Mouse (Mus musculus): ENCODE data around the gene Fam222b. TPM values are rescaled to one million over a fixed set of nuclear protein-coding genes. Genes with fewer than 3 reads are reported as not detected.
A peak's percentile ranks its signal among the peaks of the same experiment; 100 is the strongest.

Fam222b gene
- polyA plus RNA-seq, 1 experiment from 2014 or later, result 28.7 TPM

GRCm38 (mm10) chr11:78104501-78104900 lies 10.0 kb downstream of the Fam222b start:
- Histone ChIP-seq H3K36me3 (replicated peaks; ENCODE audit: control insufficient read depth, insufficient read depth) (peaks cover 4% of the 10 kb centered on the region; the same call in 1 of the 2 replicates), H3K9me3 (ENCODE audit: control insufficient read depth, low read length) (no peaks in the 10 kb centered on the region), H3K4me3 (replicated peaks; ENCODE audit: low read length) (no peak overlapping the region), H3K9ac (no peak overlapping the region), H3K27me3 (ENCODE audit: control insufficient read depth, insufficient read depth, low read length) (no peaks in the 10 kb centered on the region), H3K4me2 (replicated peaks) (no peak overlapping the region), H3K27ac (no peak overlapping the region), H3K4me1 (replicated peaks; ENCODE audit: control insufficient read depth, insufficient read depth, low read length) (no peaks in the 10 kb centered on the region)
- ATAC-seq (ENCODE audit: low FRiP score), result no peak
- no peak for DNase-seq (ENCODE audit: low spot score)
- 98% methylated on average over 5 of the region's 5 CpGs for WGBS

DNA sequence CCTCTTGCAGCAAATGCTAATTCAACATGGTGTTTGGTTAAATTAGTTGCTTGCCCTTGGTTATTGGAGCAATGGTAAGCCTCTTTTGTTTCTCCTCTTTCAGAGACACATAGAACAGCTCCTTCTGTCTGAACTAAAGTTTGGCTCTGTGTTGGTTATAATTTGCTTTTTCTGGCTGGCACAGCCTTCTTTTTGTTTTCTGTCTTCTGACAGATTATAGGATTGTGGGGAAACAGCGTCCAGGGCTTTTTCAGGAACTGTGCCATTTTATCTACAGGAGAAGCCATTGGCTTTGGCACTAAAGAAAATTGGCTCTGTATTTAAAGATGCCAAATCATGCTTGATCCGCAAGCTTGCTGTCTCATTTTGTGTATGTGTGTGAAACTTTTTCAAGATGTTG lies 19.2 kb downstream of the Fam222b start:
- Histone ChIP-seq H3K9me3 (ENCODE audit: control insufficient read depth, low read length) (no peaks in the 10 kb centered on the region), H3K4me2 (replicated peaks) (peak overlapping the region; percentile 72; the same call in 1 of the 2 replicates), H3K27me3 (ENCODE audit: control insufficient read depth, insufficient read depth, low read length) (no peaks in the 10 kb centered on the region), H3K36me3 (replicated peaks; ENCODE audit: control insufficient read depth, insufficient read depth) (no peaks in the 10 kb centered on the region), H3K4me3 (replicated peaks; ENCODE audit: low read length) (no peak overlapping the region), H3K27ac (peak overlapping the region; percentile 91; the same call in 1 of the 2 replicates), H3K4me1 (replicated peaks; ENCODE audit: control insufficient read depth, insufficient read depth, low read length) (peaks cover 38% of the 10 kb centered on the region), H3K9ac (0 out of 2 replicates have a peak overlapping the region, but pooled peaks have one; percentile 85)
- no peak for DNase-seq (ENCODE audit: low spot score)
- ATAC-seq (ENCODE audit: low FRiP score), result no peak
- 60% methylated on average over 2 of the region's 2 CpGs for WGBS

DNA sequence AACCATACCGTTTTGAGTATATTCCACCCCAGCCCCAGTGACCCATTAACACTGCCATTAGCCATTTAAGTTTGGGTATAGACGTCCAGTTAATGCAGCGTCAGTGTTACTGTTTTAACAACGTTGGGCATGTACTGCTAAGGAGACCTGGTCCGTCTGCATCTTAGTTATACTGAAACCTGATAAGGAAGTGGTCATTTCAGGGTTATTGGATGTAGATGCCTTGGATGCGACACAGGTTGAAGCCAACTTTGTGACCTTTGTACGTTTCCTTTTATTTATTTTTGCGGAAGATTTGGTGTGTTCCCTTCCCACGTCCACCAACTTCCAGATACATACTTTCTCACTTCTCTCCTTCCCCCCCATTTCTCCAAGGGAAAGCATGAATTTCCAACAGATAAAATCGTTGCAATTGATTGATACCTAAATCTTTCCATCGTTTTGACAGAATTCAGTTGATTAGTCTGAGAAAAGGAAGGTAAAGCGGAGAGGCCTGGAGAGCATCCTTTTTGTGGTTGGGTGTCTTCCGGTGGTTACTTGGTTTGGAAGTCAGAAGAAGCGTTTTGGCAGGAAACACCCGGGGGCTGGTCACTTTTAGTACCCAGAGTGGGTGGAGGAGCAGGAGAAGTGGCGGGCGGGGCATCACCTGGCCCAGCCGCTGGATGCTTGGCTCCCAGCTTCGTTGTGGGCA lies 20.4 kb downstream of the Fam222b start:
- ATAC-seq (ENCODE audit: low FRiP score) (no peak), DNase-seq (ENCODE audit: low spot score) (no peak)
- 9% methylated on average over 19 of the region's 19 CpGs for WGBS
- Histone ChIP-seq H3K9ac (peak overlapping the region; percentile 85), H3K27ac (peak overlapping the region; percentile 91), H3K4me2 (replicated peaks) (peak overlapping the region; percentile 72), H3K4me1 (replicated peaks; ENCODE audit: control insufficient read depth, insufficient read depth, low read length) (peaks cover 45% of the 10 kb centered on the region), H3K4me3 (replicated peaks; ENCODE audit: low read length) (peak overlapping the region; percentile 82), H3K27me3 (ENCODE audit: control insufficient read depth, insufficient read depth, low read length) (no peaks in the 10 kb centered on the region), H3K9me3 (ENCODE audit: control insufficient read depth, low read length) (no peaks in the 10 kb centered on the region), H3K36me3 (replicated peaks; ENCODE audit: control insufficient read depth, insufficient read depth) (no peaks in the 10 kb centered on the region)

GRCm38 (mm10) chr11:78115367-78116145 lies 21.1 kb downstream of the Fam222b start:
- WGBS, result under 1% methylated on average over 33 of the region's 37 CpGs
- ATAC-seq (ENCODE audit: low FRiP score), result peak; percentile 99

DNA sequence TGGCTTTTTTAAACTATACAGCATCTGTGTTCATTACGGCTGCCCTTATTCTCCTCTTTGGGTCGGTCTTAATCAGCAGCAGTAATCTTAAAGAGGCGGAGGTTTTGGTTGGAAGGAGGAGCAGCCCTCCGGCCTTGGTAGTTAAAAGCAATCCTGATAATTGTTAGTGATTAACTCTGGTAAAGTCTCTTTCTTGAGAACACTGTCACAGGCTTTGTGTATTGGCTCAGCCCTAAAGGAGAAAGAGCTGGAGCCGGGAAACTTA lies 21.6 kb downstream of the Fam222b start:
- 7% methylated on average over 5 of the region's 5 CpGs for WGBS
- Histone ChIP-seq H3K4me1 (replicated peaks; ENCODE audit: control insufficient read depth, insufficient read depth, low read length) (peaks cover 55% of the 10 kb centered on the region), H3K27me3 (ENCODE audit: control insufficient read depth, insufficient read depth, low read length) (no peaks in the 10 kb centered on the region), H3K36me3 (replicated peaks; ENCODE audit: control insufficient read depth, insufficient read depth) (no peaks in the 10 kb centered on the region), H3K4me3 (replicated peaks; ENCODE audit: low read length) (peak overlapping the region; percentile 82), H3K9ac (peak overlapping the region; percentile 85), H3K27ac (peak overlapping the region; percentile 91), H3K9me3 (ENCODE audit: control insufficient read depth, low read length) (no peaks in the 10 kb centered on the region), H3K4me2 (replicated peaks) (peak overlapping the region; percentile 72)
- ATAC-seq (ENCODE audit: low FRiP score) (no peak), DNase-seq (ENCODE audit: low spot score) (no peak)

More at GRCm38 (mm10) chr11:78115367-78116145, 21.1 kb downstream of the Fam222b start:
- Histone ChIP-seq H3K4me2 (replicated peaks) (peak overlapping the region; percentile 72), H3K36me3 (replicated peaks; ENCODE audit: control insufficient read depth, insufficient read depth) (no peaks in the 10 kb centered on the region), H3K27ac (peak overlapping the region; percentile 91), H3K4me1 (replicated peaks; ENCODE audit: control insufficient read depth, insufficient read depth, low read length) (peaks cover 50% of the 10 kb centered on the region), H3K4me3 (replicated peaks; ENCODE audit: low read length) (peak overlapping the region; percentile 82), H3K9me3 (ENCODE audit: control insufficient read depth, low read length) (no peaks in the 10 kb centered on the region), H3K27me3 (ENCODE audit: control insufficient read depth, insufficient read depth, low read length) (no peaks in the 10 kb centered on the region), H3K9ac (peak overlapping the region; percentile 85)
- peak; percentile 91 for DNase-seq (ENCODE audit: low spot score)

DNA sequence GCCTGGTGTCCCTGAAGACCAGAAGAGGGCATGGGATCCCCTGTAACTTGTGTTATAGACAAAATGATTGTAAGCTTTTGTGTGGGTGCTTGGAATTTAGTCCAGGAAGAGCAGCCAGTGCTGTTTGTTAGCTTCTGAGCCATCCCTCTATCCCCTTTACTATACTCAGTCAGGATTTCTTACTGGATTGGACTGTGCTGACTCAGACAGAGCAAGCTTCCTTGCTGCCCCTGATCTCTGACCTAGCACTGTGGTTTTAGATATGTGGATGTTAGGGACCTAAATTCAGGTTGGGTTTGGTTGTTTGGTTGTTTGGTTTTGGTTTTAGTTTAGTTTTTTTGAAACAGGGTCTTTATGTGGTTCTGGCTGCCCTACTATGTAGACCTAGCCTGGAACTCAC lies 24.0 kb downstream of the Fam222b start:
- Histone ChIP-seq H3K36me3 (replicated peaks; ENCODE audit: control insufficient read depth, insufficient read depth) (no peaks in the 10 kb centered on the region), H3K9me3 (ENCODE audit: control insufficient read depth, low read length) (no peaks in the 10 kb centered on the region), H3K4me1 (replicated peaks; ENCODE audit: control insufficient read depth, insufficient read depth, low read length) (peaks cover 58% of the 10 kb centered on the region), H3K27me3 (ENCODE audit: control insufficient read depth, insufficient read depth, low read length) (no peaks in the 10 kb centered on the region), H3K4me3 (replicated peaks; ENCODE audit: low read length) (no peak overlapping the region), H3K9ac (no peak overlapping the region), H3K27ac (no peak overlapping the region), H3K4me2 (replicated peaks) (no peak overlapping the region)
- DNase-seq (ENCODE audit: low spot score), result no peak
- ATAC-seq (ENCODE audit: low FRiP score), result no peak

GRCm38 (mm10) chr11:78119898-78120297 lies 25.4 kb downstream of the Fam222b start:
- no peak for ATAC-seq (ENCODE audit: low FRiP score)
- H3K9ac ChIP-seq, result no peak overlapping the region
- WGBS, result 84% methylated on average over 8 of the region's 8 CpGs
- H3K9me3 ChIP-seq (ENCODE audit: control insufficient read depth, low read length), result no peaks in the 10 kb centered on the region
- H3K27ac ChIP-seq, result no peak overlapping the region
- peaks cover 44% of the 10 kb centered on the region for H3K4me1 ChIP-seq (replicated peaks; ENCODE audit: control insufficient read depth, insufficient read depth, low read length)
- no peaks in the 10 kb centered on the region for H3K36me3 ChIP-seq (replicated peaks; ENCODE audit: control insufficient read depth, insufficient read depth)
- DNase-seq (ENCODE audit: low spot score), result no peak
- no peak overlapping the region for H3K4me3 ChIP-seq (replicated peaks; ENCODE audit: low read length)
- H3K27me3 ChIP-seq (ENCODE audit: control insufficient read depth, insufficient read depth, low read length), result no peaks in the 10 kb centered on the region
- no peak overlapping the region for H3K4me2 ChIP-seq (replicated peaks)

- Histone ChIP-seq H3K27ac (no peak overlapping the region), H3K9me3 (ENCODE audit: control insufficient read depth, low read length) (no peaks in the 10 kb centered on the region), H3K27me3 (ENCODE audit: control insufficient read depth, insufficient read depth, low read length) (no peaks in the 10 kb centered on the region), H3K4me1 (replicated peaks; ENCODE audit: control insufficient read depth, insufficient read depth, low read length) (peaks cover 44% of the 10 kb centered on the region), H3K4me3 (replicated peaks; ENCODE audit: low read length) (no peak overlapping the region), H3K9ac (no peak overlapping the region), H3K4me2 (replicated peaks) (no peak overlapping the region), H3K36me3 (replicated peaks; ENCODE audit: control insufficient read depth, insufficient read depth) (no peaks in the 10 kb centered on the region)
- ATAC-seq (ENCODE audit: low FRiP score) (no peak), DNase-seq (ENCODE audit: low spot score) (no peak)
- WGBS, result 22% methylated on average over 5 of the region's 5 CpGs
These were observed 26.7 kb downstream of the Fam222b start for GRCm38 (mm10) chr11:78121176-78121575.

GRCm38 (mm10) chr11:78122815-78123214 lies 28.4 kb downstream of the Fam222b start:
- Histone ChIP-seq H3K9me3 (ENCODE audit: control insufficient read depth, low read length) (no peaks in the 10 kb centered on the region), H3K36me3 (replicated peaks; ENCODE audit: control insufficient read depth, insufficient read depth) (no peaks in the 10 kb centered on the region), H3K4me1 (replicated peaks; ENCODE audit: control insufficient read depth, insufficient read depth, low read length) (peaks cover 32% of the 10 kb centered on the region), H3K9ac (no peak overlapping the region), H3K27ac (no peak overlapping the region), H3K4me3 (replicated peaks; ENCODE audit: low read length) (no peak overlapping the region), H3K27me3 (ENCODE audit: control insufficient read depth, insufficient read depth, low read length) (no peaks in the 10 kb centered on the region), H3K4me2 (replicated peaks) (no peak overlapping the region)
- ATAC-seq (ENCODE audit: low FRiP score), result no peak
- 88% methylated on average over 4 of the region's 4 CpGs for WGBS
- no peak for DNase-seq (ENCODE audit: low spot score)
